Mouse (Mus musculus) liver, postnatal 0 days (tissue): ENCODE measurements around the gene 1700015F17Rik. TPM values are rescaled to one million over a fixed set of nuclear protein-coding genes. Genes with fewer than 3 reads are reported as not detected.

Experiments
- ATAC-seq: fragments of 200-750 bp; cut with Nextera tagmentation; 2 replicates; pipeline ENCODE4 v1.8.0; 2017; ENCODE audit warnings: mild to moderate bottlenecking, moderate library complexity
- DNase-seq: peaks from one replicate; pipeline ENCODE4 v3.0.0-alpha.2; 2016
- H3K27ac ChIP-seq: fragments of 300-500 bp; sonication (generic); 2 replicates; pipeline ENCODE4 v1.5.1; 2014; ENCODE audit warnings: antibody characterized with exemption, moderate library complexity, mild to moderate bottlenecking, low read depth
- H3K27me3 ChIP-seq: fragments of 300-500 bp; sonication (generic); 2 replicates; pipeline ENCODE4 v1.6.1; 2014; ENCODE audit warnings: low read length, control low read depth, mixed read lengths; ENCODE audit not compliant: insufficient read depth
- H3K36me3 ChIP-seq: fragments of 300-500 bp; sonication (generic); replicated peaks from 2 replicates; pipeline ENCODE4 v1.6.1; 2014; ENCODE audit warnings: mild to moderate bottlenecking, control low read depth, low read length, moderate library complexity, mixed read lengths; ENCODE audit not compliant: insufficient read depth
- H3K4me1 ChIP-seq: fragments of 300-500 bp; sonication (generic); 2 replicates; pipeline ENCODE4 v1.6.1; 2014; ENCODE audit warnings: antibody characterized with exemption, mild to moderate bottlenecking, control low read depth; ENCODE audit not compliant: insufficient read depth
- H3K4me2 ChIP-seq: fragments of 300-500 bp; sonication (generic); 2 replicates; pipeline ENCODE4 v1.6.1; 2014; ENCODE audit warnings: low read depth, mild to moderate bottlenecking, low read length, moderate library complexity, mixed read lengths
- H3K4me3 ChIP-seq: fragments of 300-500 bp; sonication (generic); 2 replicates; pipeline ENCODE4 v1.5.1; 2014; ENCODE audit warnings: low read depth, low read length
- H3K9ac ChIP-seq: fragments of 300-500 bp; sonication (generic); replicated peaks from 2 replicates; pipeline ENCODE4 v1.6.1; 2014; ENCODE audit warnings: mild to moderate bottlenecking, moderate library complexity
- H3K9me3 ChIP-seq: fragments of 300-500 bp; sonication (generic); 2 replicates; pipeline ENCODE4 v1.6.1; 2016; ENCODE audit warnings: mild to moderate bottlenecking, control low read depth, low read length, mixed read lengths
- CTCF ChIP-seq: sonication (generic); IDR thresholded peaks from 2 replicates; pipeline ENCODE4 v1.5.1; 2016; ENCODE audit warnings: antibody characterized with exemption, low read depth
- EP300 ChIP-seq: IDR thresholded peaks from 2 replicates; pipeline ENCODE4 v1.6.1; 2016; ENCODE audit warnings: antibody characterized with exemption, low read depth, mild to moderate bottlenecking
- WGBS: fragments of 180-500 bp; shearing (Covaris S2); extraction: QIAGEN DNeasy Blood & Tissue Kit; methylation state at CpG from one replicate; pipeline ENCODE4 v1.1.7; 2014; ENCODE audit not compliant: insufficient replicate concordance; 5-methylcytosine and 5-hydroxymethylcytosine counted together
- polyA plus RNA-seq: library from polyadenylated mRNA; unstranded; fragments of >200 nt; fragmentation: Nextera tagmentation; extraction: Ambion mirVana; gene quantifications from 2 replicates; pipeline ENCODE4 v1.2.1, GENCODE M21; 2015

The 1700015F17Rik gene
- polyA plus RNA-seq, 1 experiment from 2014 or later: not detected

DNA sequence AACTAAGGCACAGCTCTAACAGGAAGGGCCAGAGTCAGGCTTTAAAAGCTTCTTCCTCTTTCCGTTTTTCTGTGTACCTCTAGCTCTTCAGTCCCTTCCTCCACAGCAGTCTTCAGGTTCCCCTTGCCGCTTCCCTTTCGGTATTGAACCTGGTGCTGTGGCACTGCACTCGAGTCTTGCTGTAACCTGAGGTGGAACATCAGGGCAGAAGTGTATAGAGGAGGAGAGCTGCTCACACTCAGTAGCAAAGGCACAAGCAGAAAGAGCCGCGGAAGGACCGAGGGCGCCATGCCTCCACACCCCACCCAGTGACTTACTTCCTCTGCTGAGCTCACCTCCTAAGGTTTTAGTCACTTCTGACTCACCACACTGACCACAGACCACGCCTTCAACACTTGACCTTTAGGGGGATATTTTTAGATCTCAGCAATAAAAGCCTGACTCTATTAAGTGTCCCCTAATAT lies 58.9 kb downstream of the 1700015F17Rik start, which contains the start of gene Cdk14:
TSS of gene Cdk14 (minus strand) at position 321 of the 464 bp plus-strand sequence.
- peak within 1 kb of the TSS; percentile 91 for H3K27ac ChIP-seq
- DNase-seq (peak; percentile 34), ATAC-seq (peak; percentile 82)
- H3K27me3 ChIP-seq: no peaks in the 10 kb centered on the region
- H3K36me3 ChIP-seq: no peaks in the 10 kb centered on the region
- no peak for TF ChIP-seq EP300
- no peak for TF ChIP-seq CTCF
- peak within 1 kb of the TSS; percentile 45; the same call in 1 of the 2 replicates for H3K4me2 ChIP-seq
- H3K9me3 ChIP-seq: no peaks in the 10 kb centered on the region
- H3K4me3 ChIP-seq: peak within 1 kb of the TSS; percentile 23; the same call in 1 of the 2 replicates
- no peaks in the 10 kb centered on the region for H3K4me1 ChIP-seq
- WGBS: 35% methylated on average over 9 of the region's 9 CpGs
- no peak within 1 kb of the TSS for H3K9ac ChIP-seq

DNA sequence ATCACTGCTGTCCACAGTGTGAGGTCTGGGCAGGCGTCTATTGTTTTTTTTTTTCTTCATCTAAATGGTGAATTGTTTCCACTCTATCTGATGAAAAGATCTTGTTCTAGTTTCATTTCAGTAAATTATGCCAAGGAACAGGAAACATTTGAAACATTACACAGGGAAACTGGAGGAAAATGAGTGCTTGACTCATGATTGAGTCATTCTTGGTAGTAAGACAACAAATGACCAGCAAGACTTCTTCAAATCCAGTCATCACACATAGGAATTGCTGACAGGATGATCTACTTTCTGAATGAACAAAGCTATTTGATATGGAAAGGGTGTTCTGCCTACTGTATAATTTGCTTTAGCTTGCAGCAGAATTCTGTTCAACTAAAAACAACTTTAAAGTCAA lies 59.7 kb downstream of the 1700015F17Rik start:
- Histone ChIP-seq H3K27me3 (no peaks in the 10 kb centered on the region), H3K9me3 (no peaks in the 10 kb centered on the region), H3K4me1 (no peaks in the 10 kb centered on the region), H3K36me3 (no peaks in the 10 kb centered on the region), H3K27ac (peak overlapping the region; percentile 91), H3K4me2 (no peak overlapping the region), H3K9ac (no peak overlapping the region), H3K4me3 (no peak overlapping the region)
- no peak for TF ChIP-seq CTCF
- TF ChIP-seq EP300: no peak
- ATAC-seq (peak; percentile 27; the same call in 1 of the 2 replicates), DNase-seq (no peak)
- WGBS: 61% methylated on average over 1 of the region's 1 CpGs

DNA sequence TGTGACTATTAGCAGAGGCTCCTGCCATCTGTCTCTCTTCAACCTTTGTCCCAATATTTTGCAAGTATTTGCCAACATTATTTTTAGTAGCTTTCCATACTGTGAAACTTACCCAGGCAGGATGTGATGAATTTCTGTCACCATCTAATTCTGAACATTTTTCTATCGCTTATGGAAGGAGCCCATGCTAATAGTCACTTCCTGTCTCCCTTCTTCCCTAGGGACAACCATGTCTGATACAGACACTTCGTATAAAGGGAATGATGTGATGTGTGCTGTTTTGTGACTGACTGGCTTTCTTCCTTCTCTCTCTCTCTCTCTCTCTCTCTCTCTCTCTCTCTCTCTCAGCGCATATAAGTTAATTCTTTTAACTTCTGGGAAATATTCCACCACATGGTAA lies 64.1 kb downstream of the 1700015F17Rik start:
- Histone ChIP-seq H3K27me3 (no peaks in the 10 kb centered on the region), H3K4me3 (no peak overlapping the region), H3K27ac (no peak overlapping the region), H3K4me2 (no peak overlapping the region), H3K4me1 (peaks cover 5% of the 10 kb centered on the region; the same call in 1 of the 2 replicates), H3K9ac (no peak overlapping the region), H3K9me3 (no peaks in the 10 kb centered on the region), H3K36me3 (no peaks in the 10 kb centered on the region)
- WGBS: 78% methylated on average over 3 of the region's 3 CpGs
- ATAC-seq (no peak), DNase-seq (no peak)
- TF ChIP-seq EP300 (no peak), CTCF (no peak)

DNA sequence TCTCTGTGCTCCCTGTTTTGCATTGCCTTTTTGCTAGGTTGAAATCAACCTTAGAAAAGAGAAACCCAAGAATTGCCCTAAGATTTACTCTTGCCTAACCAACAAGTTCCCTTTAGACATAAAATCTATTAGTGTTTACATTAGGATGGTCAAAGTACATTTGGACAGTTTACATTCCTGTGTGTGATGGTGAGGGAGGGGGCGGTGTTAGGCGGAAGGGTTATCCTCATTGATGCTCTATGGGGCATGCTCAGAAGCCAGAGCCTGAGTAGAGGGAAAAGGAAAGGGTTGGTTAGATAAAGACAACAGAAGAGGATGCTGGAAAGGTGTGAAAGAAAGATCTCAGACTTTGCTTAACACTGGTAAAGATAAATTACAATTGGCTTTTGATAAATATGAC lies 67.1 kb downstream of the 1700015F17Rik start:
- ATAC-seq: peak; percentile 40
- Histone ChIP-seq H3K27ac (no peak overlapping the region), H3K4me1 (peaks cover 5% of the 10 kb centered on the region; the same call in 1 of the 2 replicates), H3K9ac (no peak overlapping the region), H3K4me2 (no peak overlapping the region), H3K27me3 (no peaks in the 10 kb centered on the region), H3K4me3 (no peak overlapping the region), H3K9me3 (no peaks in the 10 kb centered on the region), H3K36me3 (no peaks in the 10 kb centered on the region)
- WGBS: 73% methylated on average over 2 of the region's 2 CpGs
- no peak for DNase-seq
- no peak for TF ChIP-seq EP300
- no peak for TF ChIP-seq CTCF

DNA sequence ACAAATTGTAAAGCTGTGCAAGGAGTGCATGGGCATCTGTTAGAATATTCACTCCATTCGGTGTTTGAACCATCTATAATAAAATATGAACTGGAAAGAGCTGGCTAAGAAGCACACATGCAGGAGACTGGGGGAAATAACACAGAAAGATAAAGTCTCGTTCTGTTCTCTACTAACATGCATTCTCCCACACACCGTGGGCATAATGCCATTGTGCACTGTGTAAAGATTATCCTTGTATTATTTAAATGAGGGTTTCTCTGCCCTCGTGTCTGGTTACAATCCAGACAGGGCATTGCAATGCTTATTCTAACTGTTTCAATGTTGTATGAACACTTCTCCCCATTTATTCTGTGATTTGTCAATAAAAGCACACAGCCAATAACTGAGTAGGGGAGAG lies 77.0 kb downstream of the 1700015F17Rik start:
- DNase-seq: no peak
- no peaks in the 10 kb centered on the region for H3K27me3 ChIP-seq
- ATAC-seq: no peak
- H3K9me3 ChIP-seq: no peaks in the 10 kb centered on the region
- WGBS: 66% methylated on average over 4 of the region's 4 CpGs
- H3K36me3 ChIP-seq: no peaks in the 10 kb centered on the region
- no peaks in the 10 kb centered on the region for H3K4me1 ChIP-seq
- H3K9ac ChIP-seq: no peak overlapping the region
- no peak for TF ChIP-seq CTCF
- TF ChIP-seq EP300: no peak
- no peak overlapping the region for H3K4me3 ChIP-seq
- no peak overlapping the region for H3K27ac ChIP-seq
- no peak overlapping the region for H3K4me2 ChIP-seq

DNA sequence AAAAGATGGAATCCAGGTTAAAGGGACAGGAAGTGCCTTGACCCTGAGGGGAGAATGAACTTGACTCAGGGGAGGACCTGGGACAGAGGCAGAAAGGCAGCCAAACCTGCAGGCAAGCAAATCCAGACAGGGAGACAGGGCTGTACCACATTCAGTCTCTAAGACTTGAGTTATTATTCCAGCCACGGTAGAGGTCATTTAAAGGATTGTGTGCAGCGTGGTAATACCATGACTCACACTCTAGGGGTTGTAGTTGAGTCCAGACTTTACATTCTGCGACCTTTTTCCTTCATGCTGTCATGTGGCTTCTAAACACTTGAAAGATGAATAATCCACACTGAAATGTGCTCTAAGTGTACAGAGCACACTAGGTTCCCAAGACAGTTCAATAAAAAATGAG lies 86.2 kb downstream of the 1700015F17Rik start:
- no peaks in the 10 kb centered on the region for H3K36me3 ChIP-seq
- H3K4me3 ChIP-seq: no peak overlapping the region
- H3K4me2 ChIP-seq: no peak overlapping the region
- ATAC-seq (no peak), DNase-seq (no peak)
- no peak for TF ChIP-seq EP300
- TF ChIP-seq CTCF: no peak
- no peaks in the 10 kb centered on the region for H3K9me3 ChIP-seq
- WGBS: 37% methylated on average over 3 of the region's 3 CpGs
- no peaks in the 10 kb centered on the region for H3K4me1 ChIP-seq
- H3K27ac ChIP-seq: no peak overlapping the region
- no peak overlapping the region for H3K9ac ChIP-seq
- H3K27me3 ChIP-seq: no peaks in the 10 kb centered on the region

Other genes with a start within 250 kb of the 1700015F17Rik start
- 1.0 and 1.1 TPM in 2 replicates for gene Cdk14, start 58.8 kb downstream of the 1700015F17Rik start, polyA plus RNA-seq
- gene Cldn12, start 35.8 kb upstream of the 1700015F17Rik start, polyA plus RNA-seq: 22.3 and 25.1 TPM in 2 replicates
- 9.3 and 9.9 TPM in 2 replicates for gene Gtpbp10, start 80.4 kb upstream of the 1700015F17Rik start, polyA plus RNA-seq
- 0.11 TPM in 1 of 2 replicates, not detected in the other for gene Gm8773, start 94.7 kb upstream of the 1700015F17Rik start, polyA plus RNA-seq
- 0.43 and 0.67 TPM in 2 replicates for gene Cfap69, start 185.1 kb upstream of the 1700015F17Rik start, polyA plus RNA-seq
- 5.1 and 6.2 TPM in 2 replicates for gene Steap2, start 215.4 kb upstream of the 1700015F17Rik start, polyA plus RNA-seq